Comparison of ENCODE assay signal across 7 mouse cellular contexts in the genomic region with DNA sequence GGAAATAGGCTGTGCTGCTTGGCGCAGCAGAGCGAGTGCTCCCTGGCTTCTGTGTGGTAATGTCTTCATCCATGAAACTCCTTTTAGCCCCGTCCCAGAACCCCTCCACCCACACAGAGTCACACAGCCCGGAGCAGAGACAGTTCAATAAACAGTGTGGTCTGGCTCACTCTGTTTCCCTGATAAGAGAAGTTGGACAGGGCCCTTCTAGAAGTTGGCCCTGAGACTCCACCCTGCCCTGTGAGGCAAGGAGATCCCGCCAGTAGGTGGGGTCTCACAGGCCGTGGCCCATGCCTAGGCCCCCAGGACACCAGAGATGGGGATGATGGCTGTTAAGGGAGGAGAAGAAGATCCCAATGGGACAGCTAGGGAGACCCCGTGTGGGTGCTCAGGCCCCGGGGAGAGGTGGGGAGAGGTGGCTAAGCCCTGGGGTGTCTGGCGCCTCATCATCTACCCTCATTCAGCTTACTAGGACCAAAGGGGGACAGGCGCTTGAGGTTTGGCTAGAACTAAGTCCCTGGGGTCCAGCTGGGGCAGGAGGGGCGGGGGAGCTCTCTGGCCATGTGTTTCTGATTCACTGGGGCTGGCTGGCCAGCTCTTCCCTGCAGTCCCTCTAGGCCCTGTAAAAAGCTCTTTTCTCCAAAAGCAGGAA. TPM values are rescaled to one million over a fixed set of nuclear protein-coding genes. Genes with fewer than 3 reads are reported as not detected.
DNase-seq lines count a peak whose midpoint lies in the region; ATAC-seq and TF ChIP-seq lines count a peak whose summit lies in the region.

No protein-coding gene starts in this region.

- TF ChIP-seq CTCF in G1E (IDR thresholded peaks at IDR 0.05; ENCODE audit: low read depth, low read length) = no peak
- TF ChIP-seq CTCF in liver, adult 2 months (IDR thresholded peaks at IDR 0.05; ENCODE audit: low read depth, low read length) = no peak
- no peak for TF ChIP-seq CTCF in midbrain, postnatal 0 days (IDR thresholded peaks at IDR 0.05)

- DNase-seq in G1E (ENCODE audit: low spot score) (peak; percentile 85), NIH3T3 (ENCODE audit: low read depth) (peak; percentile 92)
- DNase-seq in liver, adult 2 months (ENCODE audit: extremely low read depth, low read depth, low spot score) = peak; percentile 25
- no peak for DNase-seq in right cerebral cortex, adult 2 months (ENCODE audit: low spot score in 2 of 2)
- no peak for DNase-seq in midbrain, postnatal 0 days (ENCODE audit: low spot score)

- peaks cover 59% of the 10 kb centered on the region for H3K4me1 ChIP-seq in G1E (ENCODE audit: insufficient read depth, low read depth, low read length)
- H3K4me1 ChIP-seq in heart, embryonic 11.5 days (ENCODE audit: control insufficient read depth, insufficient read depth, low read length) = peaks cover 33% of the 10 kb centered on the region
- no peaks in the 10 kb centered on the region for H3K4me1 ChIP-seq in liver, adult 2 months (ENCODE audit: control insufficient read depth, insufficient read depth, low read length)
- H3K4me1 ChIP-seq in midbrain, postnatal 0 days (ENCODE audit: insufficient read depth, low read length) = peaks cover 12% of the 10 kb centered on the region; the same call in 1 of the 2 replicates
- H3K4me1 ChIP-seq in forebrain, embryonic 15.5 days = peaks cover 27% of the 10 kb centered on the region

- H3K27me3 ChIP-seq in G1E (ENCODE audit: insufficient read depth, low read length) = peaks cover 45% of the 10 kb centered on the region
- peaks cover 27% of the 10 kb centered on the region for H3K27me3 ChIP-seq in heart, embryonic 11.5 days (ENCODE audit: control insufficient read depth, insufficient read depth, low read length)
- H3K27me3 ChIP-seq in liver, adult 2 months (ENCODE audit: control insufficient read depth, insufficient read depth, low read length) = no peaks in the 10 kb centered on the region
- no peaks in the 10 kb centered on the region for H3K27me3 ChIP-seq in midbrain, postnatal 0 days (ENCODE audit: insufficient read depth, low read length)
- no peaks in the 10 kb centered on the region for H3K27me3 ChIP-seq in forebrain, embryonic 15.5 days

- no peaks in the 10 kb centered on the region for H3K79me2 ChIP-seq in liver, adult 2 months (ENCODE audit: control insufficient read depth, insufficient read depth, low read length)

- no peak for TF ChIP-seq POLR2A in liver, adult 2 months (IDR thresholded peaks at IDR 0.05; ENCODE audit: extremely low read depth, insufficient read depth, low read length)

- peak; percentile 75 for ATAC-seq in G1E (ENCODE audit: extremely low read depth, insufficient number of reproducible peaks, low FRiP score, poor library complexity, severe bottlenecking)
- 0 out of 2 replicates have a peak, but pooled peaks have one; percentile 46 for ATAC-seq in heart, embryonic 11.5 days (replicated peaks; ENCODE audit: insufficient number of reproducible peaks, low FRiP score, low TSS enrichment)
- no peak for ATAC-seq in midbrain, postnatal 0 days (ENCODE audit: low FRiP score)
- no peak for ATAC-seq in forebrain, embryonic 15.5 days (replicated peaks)

- H3K27ac ChIP-seq in heart, embryonic 11.5 days (ENCODE audit: low read depth, low read length) = peak overlapping the region; percentile 60
- peak overlapping the region; percentile 58 for H3K27ac ChIP-seq in liver, adult 2 months (replicated peaks; ENCODE audit: insufficient read depth, low read depth, low read length)
- H3K27ac ChIP-seq in midbrain, postnatal 0 days (ENCODE audit: low read depth, low read length) = no peak overlapping the region
- no peak overlapping the region for H3K27ac ChIP-seq in forebrain, embryonic 15.5 days (replicated peaks)

- no peaks in the 10 kb centered on the region for H3K9me3 ChIP-seq in G1E (replicated peaks)
- no peaks in the 10 kb centered on the region for H3K9me3 ChIP-seq in heart, embryonic 11.5 days (replicated peaks; ENCODE audit: control insufficient read depth, low read length)
- no peaks in the 10 kb centered on the region for H3K9me3 ChIP-seq in midbrain, postnatal 0 days (ENCODE audit: low read length)
- no peaks in the 10 kb centered on the region for H3K9me3 ChIP-seq in forebrain, embryonic 15.5 days

- no peak overlapping the region for H3K4me2 ChIP-seq in heart, embryonic 11.5 days
- no peak overlapping the region for H3K4me2 ChIP-seq in midbrain, postnatal 0 days (ENCODE audit: low read depth, low read length, poor library complexity, severe bottlenecking)
- no peak overlapping the region for H3K4me2 ChIP-seq in forebrain, embryonic 15.5 days (replicated peaks)

- peak overlapping the region; percentile 65; the same call in 1 of the 2 replicates for H3K4me3 ChIP-seq in G1E (ENCODE audit: low read depth, low read length)
- no peak overlapping the region for H3K4me3 ChIP-seq in heart, embryonic 11.5 days (ENCODE audit: low read depth, low read length)
- no peak overlapping the region for H3K4me3 ChIP-seq in liver, adult 2 months (ENCODE audit: insufficient read depth, low read depth, low read length)
- H3K4me3 ChIP-seq in midbrain, postnatal 0 days (ENCODE audit: low read depth, low read length) = no peak overlapping the region
- H3K4me3 ChIP-seq in forebrain, embryonic 15.5 days = no peak overlapping the region

- 37% methylated on average over 11 of the region's 11 CpGs for WGBS in heart, embryonic 11.5 days (ENCODE audit: insufficient replicate concordance)
- 69% methylated on average over 11 of the region's 11 CpGs for WGBS in liver, adult 2 months
- 71% methylated on average over 10 of the region's 11 CpGs for WGBS in midbrain, postnatal 0 days
- WGBS in forebrain, embryonic 15.5 days = 71% methylated on average over 11 of the region's 11 CpGs

- 0 out of 2 replicates have a peak overlapping the region, but pooled peaks have one; percentile 18 for H3K9ac ChIP-seq in heart, embryonic 11.5 days (ENCODE audit: low read depth, low read length)
- H3K9ac ChIP-seq in liver, adult 2 months (ENCODE audit: low read depth, low read length) = no peak overlapping the region
- no peak overlapping the region for H3K9ac ChIP-seq in midbrain, postnatal 0 days (replicated peaks; ENCODE audit: low read length, poor library complexity, severe bottlenecking)
- H3K9ac ChIP-seq in forebrain, embryonic 15.5 days (replicated peaks) = no peak overlapping the region

- H3K36me3 ChIP-seq in G1E (replicated peaks) = no peaks in the 10 kb centered on the region
- no peaks in the 10 kb centered on the region for H3K36me3 ChIP-seq in heart, embryonic 11.5 days (ENCODE audit: control insufficient read depth, insufficient read depth, low read length)
- H3K36me3 ChIP-seq in liver, adult 2 months (ENCODE audit: control insufficient read depth, insufficient read depth, low read length) = no peaks in the 10 kb centered on the region
- peaks cover 12% of the 10 kb centered on the region for H3K36me3 ChIP-seq in midbrain, postnatal 0 days (ENCODE audit: insufficient read depth, low read length)
- H3K36me3 ChIP-seq in forebrain, embryonic 15.5 days = no peaks in the 10 kb centered on the region

RNA-seq across cellular contexts. Expression of gene Prcd, which starts 5.9 kb away (rescaled TPM):
- total RNA-seq in G1E (2014; fragmentation: Nextera tagmentation) = 2.6 and 4.3 TPM in 2 replicates
- 3.2 and 3.7 TPM in 2 replicates for total RNA-seq in G1E (2017)
- 1.5 and 1.9 TPM in 2 replicates for polyA plus RNA-seq in G1E (2012)
- polyA plus RNA-seq in heart, embryonic 11.5 days (2014; fragmentation: Nextera tagmentation; extraction: Ambion mirVana) = 0.35 and 0.92 TPM in 2 replicates
- total RNA-seq in liver, adult 2 months (2014; rRNA removed) = 0.27 TPM in 1 of 2 replicates, not detected in the other
- not detected in 2 replicates for polyA plus RNA-seq in liver, adult 2 months (2012; rRNA removed)
- 3.7 TPM in 1 of 2 replicates, not detected in the other for total RNA-seq in midbrain, postnatal 0 days (2014; rRNA removed)
- 4.8 and 6.0 TPM in 2 replicates for polyA plus RNA-seq in midbrain, postnatal 0 days (2015; fragmentation: Nextera tagmentation; extraction: Ambion mirVana)
- polyA plus RNA-seq in forebrain, embryonic 15.5 days (2015; fragmentation: Nextera tagmentation; extraction: Ambion mirVana) = 2.0 and 2.4 TPM in 2 replicates

RNA-seq across cellular contexts. Expression of gene Cygb, which starts 6.6 kb away (rescaled TPM):
- total RNA-seq in G1E (2014; fragmentation: Nextera tagmentation) (not detected in 2 replicates), G1E (2017) (not detected in 2 replicates)
- 0.05 TPM in 1 of 2 replicates, not detected in the other for polyA plus RNA-seq in G1E (2012)
- 1.1 and 1.2 TPM in 2 replicates for polyA plus RNA-seq in heart, embryonic 11.5 days (2014; fragmentation: Nextera tagmentation; extraction: Ambion mirVana)
- total RNA-seq in liver, adult 2 months (2014; rRNA removed) = 2.6 and 4.8 TPM in 2 replicates
- 5.6 and 6.1 TPM in 2 replicates for polyA plus RNA-seq in liver, adult 2 months (2012; rRNA removed)
- 38.7 and 44.2 TPM in 2 replicates for total RNA-seq in midbrain, postnatal 0 days (2014; rRNA removed)
- 40.5 and 43.5 TPM in 2 replicates for polyA plus RNA-seq in midbrain, postnatal 0 days (2015; fragmentation: Nextera tagmentation; extraction: Ambion mirVana)
- 15.8 and 16.4 TPM in 2 replicates for polyA plus RNA-seq in forebrain, embryonic 15.5 days (2015; fragmentation: Nextera tagmentation; extraction: Ambion mirVana)

RNA-seq across cellular contexts. Expression of gene Rhbdf2, which starts 20.6 kb away (rescaled TPM):
- total RNA-seq in G1E (2014; fragmentation: Nextera tagmentation) = 2.5 and 5.6 TPM in 2 replicates
- total RNA-seq in G1E (2017) = 1.7 and 1.9 TPM in 2 replicates
- polyA plus RNA-seq in G1E (2012) = 4.2 and 4.8 TPM in 2 replicates
- polyA plus RNA-seq in heart, embryonic 11.5 days (2014; fragmentation: Nextera tagmentation; extraction: Ambion mirVana) = 5.0 and 6.0 TPM in 2 replicates
- 3.1 and 4.1 TPM in 2 replicates for total RNA-seq in liver, adult 2 months (2014; rRNA removed)
- polyA plus RNA-seq in liver, adult 2 months (2012; rRNA removed) = 15.0 and 17.8 TPM in 2 replicates
- 3.4 and 4.5 TPM in 2 replicates for total RNA-seq in midbrain, postnatal 0 days (2014; rRNA removed)
- polyA plus RNA-seq in midbrain, postnatal 0 days (2015; fragmentation: Nextera tagmentation; extraction: Ambion mirVana) = 1.0 TPM in 2 replicates
- 1.3 and 1.4 TPM in 2 replicates for polyA plus RNA-seq in forebrain, embryonic 15.5 days (2015; fragmentation: Nextera tagmentation; extraction: Ambion mirVana)

Comparison
In these comparisons a context has a peak if more than half of its experiments do, and no peak if none do; other contexts are left out.
1. ATAC-seq: peak in G1E (single experiment) and heart, embryonic 11.5 days (single experiment); none in midbrain, postnatal 0 days (single experiment) and forebrain, embryonic 15.5 days (single experiment).
2. DNase-seq: peak in G1E (single experiment), NIH3T3 (single experiment) and liver, adult 2 months (single experiment); none in right cerebral cortex, adult 2 months (0 of 2) and midbrain, postnatal 0 days (single experiment).
3. H3K27ac ChIP-seq: peak in heart, embryonic 11.5 days (single experiment) and liver, adult 2 months (single experiment); none in midbrain, postnatal 0 days (single experiment) and forebrain, embryonic 15.5 days (single experiment).